Mouse (Mus musculus) myocyte (in vitro differentiated cells): Measurements from ENCODE around the gene Cabp2. TPM values are rescaled to one million over a fixed set of nuclear protein-coding genes. Genes with fewer than 3 reads are reported as not detected.

Source experiments
- H3K27me3 ChIP-seq: one replicate; pipeline ENCODE4 v1.6.1; 2011; ENCODE audit not compliant: control insufficient read depth, insufficient read depth, insufficient read length
- H3K36me3 ChIP-seq: one replicate; pipeline ENCODE4 v1.6.1; 2011; ENCODE audit not compliant: control insufficient read depth, insufficient read depth
- H3K4me2 ChIP-seq: one replicate; pipeline ENCODE4 v1.6.1; 2011; ENCODE audit warnings: low read depth, control low read depth
- H3K4me3 ChIP-seq: one replicate; pipeline ENCODE4 v1.5.1; 2011; ENCODE audit warnings: mild to moderate bottlenecking, control low read depth, moderate library complexity
- H3K79me2 ChIP-seq: one replicate; pipeline ENCODE4 v1.6.1; 2011; ENCODE audit not compliant: control insufficient read depth, insufficient read depth
- H3ac ChIP-seq: one replicate; pipeline ENCODE4 v1.6.1; 2011; ENCODE audit not compliant: control insufficient read depth, insufficient read length
- CEBPB ChIP-seq: IDR thresholded peaks from 2 replicates; pipeline ENCODE4 v1.6.1; 2011; ENCODE audit warnings: mild to moderate bottlenecking, moderate library complexity; ENCODE audit not compliant: poor library complexity, insufficient read depth, severe bottlenecking
- E2F4 ChIP-seq: IDR thresholded peaks from one replicate; pipeline ENCODE4 v1.6.1; 2011; ENCODE audit warnings: mild to moderate bottlenecking, control low read depth, moderate library complexity; ENCODE audit not compliant: insufficient read depth
- MAX ChIP-seq: IDR thresholded peaks from one replicate; pipeline ENCODE4 v1.6.1; 2011; ENCODE audit warnings: low read depth, mild to moderate bottlenecking, control low read depth
- MYOD1 ChIP-seq, 3 experiments: IDR thresholded peaks; one replicate each; pipeline ENCODE4 v1.6.1; 2011; ENCODE audit warnings: control low read depth in 2 of 3, low read depth in 2 of 3, mild to moderate bottlenecking in 2 of 3, moderate library complexity in 1 of 3; ENCODE audit not compliant: insufficient read length in 2 of 3, control insufficient read depth in 1 of 3
- MYOG ChIP-seq, 3 experiments: IDR thresholded peaks; one replicate each; pipeline ENCODE4 v1.6.1; 2011; ENCODE audit warnings: control low read depth in 2 of 3, low read depth in 2 of 3, mild to moderate bottlenecking in 2 of 3; ENCODE audit not compliant: insufficient read length in 2 of 3, control insufficient read depth in 1 of 3, insufficient read depth in 1 of 3
- POLR2A ChIP-seq: IDR thresholded peaks from one replicate; pipeline ENCODE4 v1.6.1; 2011; ENCODE audit warnings: low read depth, mild to moderate bottlenecking, control low read depth, moderate library complexity; ENCODE audit not compliant: insufficient read length
- POLR2AphosphoS2 ChIP-seq: IDR thresholded peaks from one replicate; pipeline ENCODE4 v1.6.1; 2011; ENCODE audit warnings: low read depth, control low read depth; ENCODE audit not compliant: insufficient read length
- REST ChIP-seq: IDR thresholded peaks from one replicate; pipeline ENCODE4 v1.6.1; 2011; ENCODE audit warnings: mild to moderate bottlenecking, control low read depth, moderate library complexity; ENCODE audit not compliant: insufficient read depth, insufficient read length
- SRF ChIP-seq: IDR thresholded peaks from one replicate; pipeline ENCODE4 v1.6.1; 2011; ENCODE audit warnings: low read depth; ENCODE audit not compliant: control insufficient read depth, insufficient read length
- TCF12 ChIP-seq: IDR thresholded peaks from one replicate; pipeline ENCODE4 v1.6.1; 2011; ENCODE audit warnings: mild to moderate bottlenecking, control low read depth; ENCODE audit not compliant: poor library complexity, insufficient read depth, severe bottlenecking
- TCF3 ChIP-seq: IDR thresholded peaks from one replicate; pipeline ENCODE4 v1.6.1; 2011; ENCODE audit warnings: low read depth, control low read depth; ENCODE audit not compliant: insufficient read length
- USF1 ChIP-seq: IDR thresholded peaks from one replicate; pipeline ENCODE4 v1.6.1; 2011; ENCODE audit warnings: low read depth, mild to moderate bottlenecking, control low read depth, moderate library complexity
- polyA plus RNA-seq: library from polyadenylated mRNA; unstranded; fragments of >200 nt; fragmentation: generic; extraction: Trizol; gene quantifications from one replicate; pipeline ENCODE4 v1.2.1, GENCODE M21; 2012; ENCODE audit warnings: missing spikeins

Gene Cabp2
- polyA plus RNA-seq, 1 experiment = not detected

DNA sequence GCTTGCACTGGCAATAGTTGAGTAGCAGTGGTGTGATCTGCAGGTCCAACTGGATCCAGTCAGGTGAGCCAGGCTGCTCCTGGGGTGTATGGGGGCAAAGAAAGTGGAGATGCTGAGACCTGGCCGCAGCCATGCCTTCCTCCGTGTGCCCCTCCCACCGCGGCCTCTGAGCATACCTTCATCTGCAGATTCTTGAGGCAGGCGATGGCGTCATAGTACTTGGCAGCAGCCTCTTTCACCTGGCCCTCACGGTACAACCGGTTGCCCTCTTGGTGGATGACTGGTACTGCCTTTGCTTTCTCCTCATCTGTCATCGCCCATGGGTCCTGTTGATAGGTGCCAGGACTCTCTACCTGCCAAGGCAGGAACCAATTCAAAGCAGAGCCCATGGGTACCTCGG is 33.8 kb downstream of the Cabp2 start:
- H3K4me3 ChIP-seq = no peak overlapping the region
- no peaks in the 10 kb centered on the region for H3K27me3 ChIP-seq
- no peak overlapping the region for H3ac ChIP-seq
- TF ChIP-seq MYOG (IDR thresholded peaks at IDR 0.05; ENCODE audit: control insufficient read depth in 1 of 3, insufficient read depth in 1 of 3, insufficient read length in 2 of 3, low read depth in 2 of 3) = no peak
- no peak for TF ChIP-seq MYOD1 (IDR thresholded peaks at IDR 0.05; ENCODE audit: control insufficient read depth in 1 of 3, insufficient read length in 2 of 3, low read depth in 2 of 3)
- no peak for TF ChIP-seq MAX
- no peak for TF ChIP-seq TCF3
- no peak for TF ChIP-seq POLR2A
- no peak for TF ChIP-seq CEBPB
- no peak for TF ChIP-seq E2F4
- TF ChIP-seq SRF = no peak
- TF ChIP-seq USF1 = no peak
- TF ChIP-seq POLR2AphosphoS2 = no peak
- TF ChIP-seq TCF12 = no peak
- no peak overlapping the region for H3K4me2 ChIP-seq
- H3K36me3 ChIP-seq = peaks cover 23% of the 10 kb centered on the region
- H3K79me2 ChIP-seq = peaks cover 8% of the 10 kb centered on the region

GRCm38 (mm10) chr19:4115816-4116215 is 34.4 kb downstream of the Cabp2 start:
- H3K79me2 ChIP-seq = peaks cover 15% of the 10 kb centered on the region
- no peak overlapping the region for H3ac ChIP-seq
- no peak for TF ChIP-seq TCF3
- peak; percentile 42 for TF ChIP-seq POLR2AphosphoS2
- no peak overlapping the region for H3K4me2 ChIP-seq
- no peak overlapping the region for H3K4me3 ChIP-seq
- H3K27me3 ChIP-seq = no peaks in the 10 kb centered on the region
- H3K36me3 ChIP-seq = peaks cover 23% of the 10 kb centered on the region

- no peak overlapping the region for H3K4me2 ChIP-seq
- no peak for TF ChIP-seq CEBPB
- no peak overlapping the region for H3K4me3 ChIP-seq
- no peak overlapping the region for H3ac ChIP-seq
- H3K27me3 ChIP-seq = no peaks in the 10 kb centered on the region
- H3K79me2 ChIP-seq = peaks cover 16% of the 10 kb centered on the region
- peaks cover 18% of the 10 kb centered on the region for H3K36me3 ChIP-seq
Observed at GRCm38 (mm10) chr19:4117006-4117405, 35.6 kb downstream of the Cabp2 start.

DNA sequence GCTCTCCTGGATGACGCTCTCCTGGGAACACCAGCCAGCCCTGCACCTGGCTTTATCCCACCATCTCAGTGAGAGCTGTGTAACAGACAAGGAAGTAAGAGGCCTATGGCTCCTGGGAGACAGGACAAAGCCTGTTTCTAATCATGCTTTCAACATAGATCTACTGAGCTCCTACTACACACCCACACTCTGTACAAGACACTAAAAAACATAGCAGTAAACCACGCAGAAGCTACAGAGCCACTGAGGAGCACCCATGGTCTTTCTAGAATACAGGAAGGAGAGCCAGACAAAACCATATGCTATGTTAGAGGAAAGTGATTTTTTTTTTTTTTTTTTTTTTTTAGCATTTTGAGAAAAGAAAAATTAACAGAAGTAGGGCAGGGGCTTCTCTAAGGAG is 37.0 kb downstream of the Cabp2 start:
- Histone ChIP-seq H3K4me2 (no peak overlapping the region), H3K79me2 (peaks cover 16% of the 10 kb centered on the region), H3ac (no peak overlapping the region), H3K27me3 (no peaks in the 10 kb centered on the region), H3K4me3 (no peak overlapping the region), H3K36me3 (peaks cover 18% of the 10 kb centered on the region)
- TF ChIP-seq E2F4 = no peak
- no peak for TF ChIP-seq POLR2AphosphoS2
- TF ChIP-seq MYOG (IDR thresholded peaks at IDR 0.05; ENCODE audit: control insufficient read depth in 1 of 3, insufficient read depth in 1 of 3, insufficient read length in 2 of 3, low read depth in 2 of 3) = no peak
- no peak for TF ChIP-seq TCF12
- TF ChIP-seq SRF = no peak
- TF ChIP-seq MAX = no peak
- no peak for TF ChIP-seq REST
- no peak for TF ChIP-seq USF1
- TF ChIP-seq TCF3 = no peak

DNA sequence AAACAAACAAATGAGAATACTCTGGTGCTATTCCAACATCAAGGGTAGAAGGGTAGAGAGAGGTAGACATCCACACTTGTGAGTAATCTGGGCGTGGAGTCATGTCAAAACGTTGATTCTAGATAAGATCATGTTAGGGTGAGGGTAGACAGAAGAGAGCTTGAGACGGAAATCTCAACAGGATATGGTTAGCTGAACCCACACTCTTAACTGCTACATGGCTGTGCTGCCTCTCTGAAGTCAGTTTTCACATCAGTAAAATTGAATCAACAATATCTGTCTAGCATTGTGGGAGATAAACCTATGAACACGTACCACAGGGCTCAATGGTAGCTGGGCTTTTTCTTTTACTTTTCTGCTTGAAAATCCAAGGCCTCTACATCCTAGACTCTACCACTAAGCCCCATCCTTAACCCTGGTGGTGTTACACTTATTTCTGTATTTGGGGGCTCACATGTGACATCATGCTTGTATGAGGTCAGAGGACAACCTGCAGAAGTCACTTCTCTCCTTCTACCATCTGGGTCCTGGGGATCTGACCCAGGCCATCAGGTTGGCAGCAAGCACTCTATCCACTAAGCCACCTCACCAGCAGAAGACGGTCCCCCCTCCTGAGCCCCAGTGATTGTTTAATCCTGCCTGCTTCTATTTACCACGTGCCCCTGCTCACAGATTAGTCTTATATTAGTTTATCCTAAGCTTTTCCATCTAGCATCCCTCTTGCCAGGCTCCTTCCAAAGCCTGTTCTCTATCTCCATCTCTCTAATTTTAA is 38.5 kb downstream of the Cabp2 start:
- Histone ChIP-seq H3K4me2 (peak overlapping the region; percentile 78), H3K4me3 (peak overlapping the region; percentile 33), H3K27me3 (no peaks in the 10 kb centered on the region), H3K36me3 (peaks cover 16% of the 10 kb centered on the region), H3ac (no peak overlapping the region), H3K79me2 (peaks cover 16% of the 10 kb centered on the region)
- TF ChIP-seq MYOG (IDR thresholded peaks at IDR 0.05; ENCODE audit: control insufficient read depth in 1 of 3, insufficient read depth in 1 of 3, insufficient read length in 2 of 3, low read depth in 2 of 3) (no peak), TCF3 (no peak), SRF (no peak), E2F4 (no peak), USF1 (no peak), CEBPB (no peak), TCF12 (no peak), MYOD1 (IDR thresholded peaks at IDR 0.05; ENCODE audit: control insufficient read depth in 1 of 3, insufficient read length in 2 of 3, low read depth in 2 of 3) (no peak), POLR2A (no peak), POLR2AphosphoS2 (no peak), REST (no peak), MAX (no peak)
